Mouse (Mus musculus) bone marrow macrophage, adult 2 months (primary cell): Measurements from ENCODE around the gene Tspan9.

Experiments used
- CTCF ChIP-seq: IDR thresholded peaks from 2 replicates; pipeline ENCODE4 v1.5.1; 2012; ENCODE audit warnings: low read depth, mild to moderate bottlenecking, low read length, moderate library complexity
- POLR2A ChIP-seq: IDR thresholded peaks from 2 replicates; pipeline ENCODE4 v1.6.1; 2012; ENCODE audit warnings: mild to moderate bottlenecking, low read depth, low read length, borderline replicate concordance

DNA sequence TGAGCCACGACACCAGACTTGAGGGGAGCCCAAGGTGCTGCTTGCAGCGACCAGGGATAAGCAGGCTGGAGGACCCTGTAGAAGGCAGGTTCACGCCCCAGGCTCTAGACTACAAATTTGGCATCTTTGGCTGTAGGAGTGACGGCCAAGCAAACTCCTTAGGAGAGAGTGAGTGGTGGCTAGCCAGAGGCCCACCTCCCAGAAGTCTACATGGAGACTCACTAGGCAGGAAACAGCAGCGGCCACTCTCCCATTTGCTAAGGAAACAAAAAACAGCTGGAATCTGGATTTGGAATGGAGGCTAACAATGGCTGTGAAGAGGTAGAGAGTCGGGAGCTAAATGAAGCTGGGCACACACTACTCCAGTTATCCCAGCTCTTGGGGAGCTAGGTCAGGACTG is 104.8 kb downstream of the Tspan9 start:
- TF ChIP-seq CTCF (no peak), POLR2A (no peak)
